Mouse (Mus musculus) spleen, postnatal 14 days (tissue): ENCODE results near the gene Clrn3.
"Not testable (repeated sequence)": the region's sequence is repeated elsewhere in the genome, so short reads cannot be mapped to it uniquely, and the experiment has no call there.

ENCODE experiments used
- DNase-seq, 2 experiments: peaks; one replicate each; pipeline ENCODE4 v3.0.0; 2021 to 2022; ENCODE audit warnings: low spot score in 2 of 2

Clrn3 gene

GRCm38 (mm10) chr7:135528515-135528914, at the start of gene Clrn3:
TSS of gene Clrn3 (minus strand) at chr7:135528654.
- DNase-seq: no peak

- no peak for DNase-seq
These were observed 47.9 kb upstream of the Clrn3 start for GRCm38 (mm10) chr7:135576329-135576728.

- DNase-seq: not testable (repeated sequence)
These were observed 47.0 kb upstream of the Clrn3 start for GRCm38 (mm10) chr7:135575319-135576069.

- no peak for DNase-seq
These were observed 43.6 kb upstream of the Clrn3 start for GRCm38 (mm10) chr7:135571951-135572559.

GRCm38 (mm10) chr7:135571392-135571791, 42.9 kb upstream of the Clrn3 start:
- DNase-seq: no peak

GRCm38 (mm10) chr7:135568550-135568949, 40.1 kb upstream of the Clrn3 start:
- DNase-seq: no peak

GRCm38 (mm10) chr7:135567582-135567981, 39.1 kb upstream of the Clrn3 start:
- no peak for DNase-seq

GRCm38 (mm10) chr7:135566013-135566412, 37.6 kb upstream of the Clrn3 start:
- no peak for DNase-seq

GRCm38 (mm10) chr7:135564022-135564421, 35.6 kb upstream of the Clrn3 start:
- no peak for DNase-seq

- DNase-seq: no peak
These were observed 31.8 kb upstream of the Clrn3 start for GRCm38 (mm10) chr7:135560280-135560679.

- DNase-seq: no peak
These were observed 28.4 kb upstream of the Clrn3 start for GRCm38 (mm10) chr7:135556663-135557402.

- DNase-seq: no peak
These were observed 25.1 kb upstream of the Clrn3 start for GRCm38 (mm10) chr7:135553550-135553949.

GRCm38 (mm10) chr7:135551547-135551946, 23.1 kb upstream of the Clrn3 start:
- no peak for DNase-seq

- no peak for DNase-seq
These were observed 20.0 kb upstream of the Clrn3 start for GRCm38 (mm10) chr7:135548434-135548833.

GRCm38 (mm10) chr7:135546530-135546929, 18.1 kb upstream of the Clrn3 start:
- DNase-seq: no peak

- DNase-seq: no peak
These were observed 17.5 kb upstream of the Clrn3 start for GRCm38 (mm10) chr7:135545957-135546356.

- DNase-seq: no peak
These were observed 15.9 kb upstream of the Clrn3 start for GRCm38 (mm10) chr7:135544321-135544720.

- no peak for DNase-seq
These were observed 14.6 kb upstream of the Clrn3 start for GRCm38 (mm10) chr7:135543033-135543432.

GRCm38 (mm10) chr7:135542235-135542634, 13.8 kb upstream of the Clrn3 start:
- DNase-seq: no peak

- DNase-seq: no peak
These were observed 11.0 kb upstream of the Clrn3 start for GRCm38 (mm10) chr7:135539429-135539828.

GRCm38 (mm10) chr7:135537948-135538741, 9.7 kb upstream of the Clrn3 start:
- no peak for DNase-seq
